Mouse (Mus musculus) cerebellum, postnatal 36 days (tissue): ENCODE results near the gene Slc44a5.

Source experiments
- DNase-seq, 2 experiments: peaks; one replicate each; pipeline ENCODE4 v3.0.0; 2021 to 2022; ENCODE audit warnings: mixed read lengths in 2 of 2

Slc44a5 gene

DNA sequence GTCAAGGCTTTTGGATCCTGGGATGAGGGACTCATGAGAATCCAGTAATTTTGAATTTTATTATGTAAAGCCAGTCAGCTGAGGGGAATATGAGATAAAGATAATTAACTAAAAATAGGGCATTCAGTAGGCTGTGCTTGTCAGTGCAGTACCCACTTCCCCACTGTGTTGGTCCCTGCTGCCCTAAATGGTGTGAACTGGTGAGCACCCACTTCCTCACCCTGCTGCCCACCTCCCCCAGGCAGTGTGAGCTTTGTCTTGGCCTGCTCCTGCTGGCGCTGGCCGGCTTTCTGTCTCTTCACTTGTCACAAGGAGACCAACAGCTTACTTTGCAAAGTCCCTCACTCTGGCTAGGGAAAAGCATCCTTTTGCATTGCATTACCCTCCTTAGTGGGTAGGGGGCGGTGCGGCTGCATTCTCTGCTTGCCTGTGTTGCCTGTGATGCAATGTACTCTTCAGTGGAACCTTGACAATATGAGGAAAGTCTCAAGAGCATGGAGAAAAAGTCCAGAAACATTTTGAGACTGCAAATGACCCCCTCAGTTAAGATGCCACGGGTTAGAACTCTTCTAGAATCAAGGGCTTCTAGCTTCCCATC is 344.5 kb downstream of the Slc44a5 start:
- DNase-seq: no peak
